Comparison of ENCODE assay signal across 8 mouse cellular contexts in genomic region chr12:110850010-110850928, GRCm38 (mm10). TPM values are rescaled to one million over a fixed set of nuclear protein-coding genes. Genes with fewer than 3 reads are reported as not detected.
DNase-seq lines count a peak whose midpoint lies in the region; ATAC-seq and TF ChIP-seq lines count a peak whose summit lies in the region.

Gene Zfp839, plus strand, starts transcription at chr12:110850253.

- no peaks in the 10 kb centered on the region for H3K27me3 ChIP-seq in CH12.LX (replicated peaks)
- peaks cover 29% of the 10 kb centered on the region for H3K27me3 ChIP-seq in forebrain, embryonic 12.5 days
- H3K27me3 ChIP-seq in heart, postnatal 0 days (ENCODE audit: control insufficient read depth, insufficient read depth, low read length) = no peaks in the 10 kb centered on the region
- H3K27me3 ChIP-seq in liver, embryonic 16.5 days (ENCODE audit: control insufficient read depth, insufficient read depth, low read depth, low read length) = no peaks in the 10 kb centered on the region
- H3K27me3 ChIP-seq in neural tube, embryonic 12.5 days (replicated peaks) = no peaks in the 10 kb centered on the region

- peak within 1 kb of the TSS; percentile 84 for H3K9ac ChIP-seq in CH12.LX (ENCODE audit: insufficient read depth, low read depth)
- peak within 1 kb of the TSS; percentile 90 for H3K9ac ChIP-seq in forebrain, embryonic 12.5 days
- H3K9ac ChIP-seq in heart, postnatal 0 days (replicated peaks; ENCODE audit: low read depth, low read length) = peak within 1 kb of the TSS; percentile 93
- H3K9ac ChIP-seq in liver, embryonic 16.5 days (ENCODE audit: low read depth, low read length) = peak within 1 kb of the TSS; percentile 80
- peak within 1 kb of the TSS; percentile 96 for H3K9ac ChIP-seq in neural tube, embryonic 12.5 days

- DNase-seq in CH12.LX (ENCODE audit: extremely low read depth) = peak; percentile 77
- peak; percentile 68 for DNase-seq in c-Kit-positive CD71-positive TER-119-positive erythroid progenitor cells, embryonic 14.5 days (ENCODE audit: low spot score)
- peak; percentile 67 for DNase-seq in heart, postnatal 0 days (ENCODE audit: low spot score)
- DNase-seq in kidney, postnatal 4 days = peak; percentile 89 to 93
- peak; percentile 67 for DNase-seq in telencephalon, adult 2 months (ENCODE audit: low read depth, low spot score)

- H3K4me2 ChIP-seq in CH12.LX (ENCODE audit: insufficient read depth, low read depth, poor library complexity, severe bottlenecking) = peak within 1 kb of the TSS; percentile 89
- H3K4me2 ChIP-seq in forebrain, embryonic 12.5 days = peak within 1 kb of the TSS; percentile 70
- H3K4me2 ChIP-seq in heart, postnatal 0 days (ENCODE audit: low read depth, low read length) = peak within 1 kb of the TSS; percentile 80
- H3K4me2 ChIP-seq in liver, embryonic 16.5 days (ENCODE audit: low read depth, low read length) = peak within 1 kb of the TSS; percentile 84
- H3K4me2 ChIP-seq in neural tube, embryonic 12.5 days (replicated peaks) = peak within 1 kb of the TSS; percentile 81

- in situ Hi-C loops in CH12.LX (cut with MboI; ENCODE audit: low pct_ligation_motif_present, low pct_unique_long_range_greater_than_20kb, low sequenced_read_pairs) = no loop called here

- H3K27ac ChIP-seq in CH12.LX (ENCODE audit: insufficient read depth, low read depth) = peak within 1 kb of the TSS; percentile 2; the same call in 1 of the 2 replicates
- peak within 1 kb of the TSS; percentile 67; the same call in 1 of the 2 replicates for H3K27ac ChIP-seq in forebrain, embryonic 12.5 days
- H3K27ac ChIP-seq in heart, postnatal 0 days (ENCODE audit: low read depth) = peak within 1 kb of the TSS; percentile 82
- peak within 1 kb of the TSS; percentile 77 for H3K27ac ChIP-seq in liver, embryonic 16.5 days (ENCODE audit: low read length)
- H3K27ac ChIP-seq in neural tube, embryonic 12.5 days = no peak within 1 kb of the TSS

- 0 out of 2 replicates have a peak, but pooled peaks cover 4% of the 10 kb centered on the region for H3K79me2 ChIP-seq in CH12.LX (replicated peaks; ENCODE audit: control insufficient read depth, extremely low read depth, insufficient read depth, poor library complexity, severe bottlenecking)

- peak within 1 kb of the TSS; percentile 66 to 85 (median 83) for H3K4me3 ChIP-seq in CH12.LX (replicated peaks in 1 of 3; ENCODE audit: low read depth in 2 of 3, low read length in 2 of 3, poor library complexity in 1 of 3)
- H3K4me3 ChIP-seq in forebrain, embryonic 12.5 days (replicated peaks) = peak within 1 kb of the TSS; percentile 96
- H3K4me3 ChIP-seq in heart, postnatal 0 days (ENCODE audit: low read depth, low read length) = peak within 1 kb of the TSS; percentile 84
- H3K4me3 ChIP-seq in liver, embryonic 16.5 days (ENCODE audit: low read depth, low read length) = peak within 1 kb of the TSS; percentile 84
- H3K4me3 ChIP-seq in neural tube, embryonic 12.5 days = peak within 1 kb of the TSS; percentile 96

- dilution Hi-C loops in CH12.LX (cut with MboI; ENCODE audit: extremely low pct_ligation_motif_present, extremely low pct_unique_long_range_greater_than_20kb, low sequenced_read_pairs) = no loop called here

- under 1% methylated on average over 75 of the region's 89 CpGs for WGBS in forebrain, embryonic 12.5 days
- under 1% methylated on average over 75 of the region's 89 CpGs for WGBS in heart, postnatal 0 days
- under 1% methylated on average over 76 of the region's 89 CpGs for WGBS in liver, embryonic 16.5 days (ENCODE audit: insufficient replicate concordance)
- under 1% methylated on average over 76 of the region's 89 CpGs for WGBS in neural tube, embryonic 12.5 days

- no peak; a peak in 1 of 4 replicates for TF ChIP-seq CTCF in CH12.LX (conservative IDR thresholded peaks at IDR 0.05 in 1 of 2, IDR thresholded peaks at IDR 0.05 in 1 of 2; ENCODE audit: low read depth in 2 of 2, low read length in 2 of 2)
- TF ChIP-seq CTCF in heart, postnatal 0 days (IDR thresholded peaks at IDR 0.05; ENCODE audit: low read depth) = no peak

- TF ChIP-seq RAD21 in CH12.LX (IDR thresholded peaks at IDR 0.05; ENCODE audit: low read depth, low read length) = no peak

- peak; percentile 81 for ATAC-seq in forebrain, embryonic 12.5 days (ENCODE audit: low FRiP score)
- peak; percentile 78 for ATAC-seq in heart, postnatal 0 days (ENCODE audit: insufficient read depth, low read depth)
- peak; percentile 53 for ATAC-seq in liver, embryonic 16.5 days (ENCODE audit: low read depth)
- peak; percentile 78 for ATAC-seq in neural tube, embryonic 12.5 days (ENCODE audit: low FRiP score, low read depth)

- peaks cover 0 to 9% of the 10 kb centered on the region in 2 experiments for H3K36me3 ChIP-seq in CH12.LX (replicated peaks in 1 of 2; ENCODE audit: control insufficient read depth in 1 of 2, insufficient read depth in 1 of 2, low read length in 1 of 2)
- peaks cover 3% of the 10 kb centered on the region; the same call in 1 of the 2 replicates for H3K36me3 ChIP-seq in forebrain, embryonic 12.5 days (replicated peaks)
- H3K36me3 ChIP-seq in heart, postnatal 0 days (replicated peaks; ENCODE audit: control insufficient read depth, insufficient read depth, low read length) = no peaks in the 10 kb centered on the region
- no peaks in the 10 kb centered on the region for H3K36me3 ChIP-seq in liver, embryonic 16.5 days (ENCODE audit: control insufficient read depth, insufficient read depth)
- peaks cover 3% of the 10 kb centered on the region; the same call in 1 of the 2 replicates for H3K36me3 ChIP-seq in neural tube, embryonic 12.5 days

- no peak for TF ChIP-seq EP300 in CH12.LX (IDR thresholded peaks at IDR 0.05; ENCODE audit: low read length)
- TF ChIP-seq EP300 in heart, postnatal 0 days (IDR thresholded peaks at IDR 0.05; ENCODE audit: low read depth) = no peak; the same call in 1 of the 2 replicates

- H3K9me3 ChIP-seq in CH12.LX (replicated peaks; ENCODE audit: low read length) = no peaks in the 10 kb centered on the region
- no peaks in the 10 kb centered on the region for H3K9me3 ChIP-seq in forebrain, embryonic 12.5 days
- H3K9me3 ChIP-seq in heart, postnatal 0 days (replicated peaks; ENCODE audit: control insufficient read depth, low read length) = no peaks in the 10 kb centered on the region
- H3K9me3 ChIP-seq in liver, embryonic 16.5 days (replicated peaks; ENCODE audit: control insufficient read depth, low read length) = no peaks in the 10 kb centered on the region
- no peaks in the 10 kb centered on the region for H3K9me3 ChIP-seq in neural tube, embryonic 12.5 days

- peak; percentile 67 for TF ChIP-seq POLR2A in CH12.LX (IDR thresholded peaks at IDR 0.05; ENCODE audit: low read depth, low read length)

- H3K4me1 ChIP-seq in CH12.LX (ENCODE audit: control insufficient read depth in 1 of 2, insufficient read depth in 2 of 2) = peaks cover 16 to 31% of the 10 kb centered on the region in 2 experiments
- peaks cover 29% of the 10 kb centered on the region for H3K4me1 ChIP-seq in forebrain, embryonic 12.5 days
- H3K4me1 ChIP-seq in heart, postnatal 0 days (ENCODE audit: control insufficient read depth, insufficient read depth) = peaks cover 14% of the 10 kb centered on the region
- peaks cover 31% of the 10 kb centered on the region for H3K4me1 ChIP-seq in liver, embryonic 16.5 days (ENCODE audit: control insufficient read depth, low read depth, low read length)
- peaks cover 19% of the 10 kb centered on the region for H3K4me1 ChIP-seq in neural tube, embryonic 12.5 days

TF ChIP-seq in CH12.LX, 34 proteins besides CTCF, POLR2A, EP300 and RAD21:
- no peak for TF ChIP-seq CHD1 (IDR thresholded peaks at IDR 0.05; ENCODE audit: low read depth, low read length)
- TF ChIP-seq SMC3 (IDR thresholded peaks at IDR 0.05; ENCODE audit: low read depth, low read length) = no peak
- 0 out of 2 replicates have a peak, but pooled peaks have one; percentile 12 for TF ChIP-seq MAX (IDR thresholded peaks at IDR 0.05; ENCODE audit: low read length)
- TF ChIP-seq SIN3A (IDR thresholded peaks at IDR 0.05; ENCODE audit: low read length) = peak; percentile 82
- TF ChIP-seq PAX5 (IDR thresholded peaks at IDR 0.05; ENCODE audit: low read length) = no peak
- TF ChIP-seq HCFC1 (IDR thresholded peaks at IDR 0.05; ENCODE audit: low read depth, low read length) = peak; percentile 84
- TF ChIP-seq CHD2 (IDR thresholded peaks at IDR 0.05; ENCODE audit: low read length) = no peak; the same call in 1 of the 2 replicates
- no peak for TF ChIP-seq GABPA (IDR thresholded peaks at IDR 0.05; ENCODE audit: insufficient replicate concordance, low read depth, low read length)
- no peak for TF ChIP-seq JUN (IDR thresholded peaks at IDR 0.05; ENCODE audit: insufficient read depth, low read depth, low read length)
- peak; percentile 65 for TF ChIP-seq TCF12 (IDR thresholded peaks at IDR 0.05; ENCODE audit: low read depth, low read length)
- TF ChIP-seq ZNF384 (IDR thresholded peaks at IDR 0.05; ENCODE audit: low read depth, low read length) = no peak
- TF ChIP-seq MAFK (IDR thresholded peaks at IDR 0.05; ENCODE audit: insufficient replicate concordance, low read length) = no peak
- peak; percentile 56 for TF ChIP-seq MXI1 (IDR thresholded peaks at IDR 0.05; ENCODE audit: low read depth, low read length)
- peak; percentile 43; the same call in 1 of the 2 replicates for TF ChIP-seq NRF1 (IDR thresholded peaks at IDR 0.05; ENCODE audit: low read depth, low read length)
- peak; percentile 27 for TF ChIP-seq UBTF (IDR thresholded peaks at IDR 0.05; ENCODE audit: low read depth, low read length)
- no peak for TF ChIP-seq JUND (conservative IDR thresholded peaks at IDR 0.05; ENCODE audit: low read depth, low read length)
- peak; percentile 69 for TF ChIP-seq NELFE (IDR thresholded peaks at IDR 0.05; ENCODE audit: low read depth, low read length)
- TF ChIP-seq KAT2A (IDR thresholded peaks at IDR 0.05; ENCODE audit: insufficient replicate concordance, low read length) = peak; percentile 66; the same call in 1 of the 2 replicates
- TF ChIP-seq BHLHE40 (IDR thresholded peaks at IDR 0.05; ENCODE audit: low read depth, low read length) = peak; percentile 74
- peak; percentile 82 for TF ChIP-seq ELF1 (IDR thresholded peaks at IDR 0.05; ENCODE audit: low read depth, low read length)

RNA-seq across cellular contexts. Expression of gene Zfp839, which starts in this region (rescaled TPM):
- total RNA-seq in CH12.LX (2012; rRNA removed) (7.8 and 9.1 TPM in 2 replicates), CH12.LX (2014; rRNA removed) (3.7 and 3.8 TPM in 2 replicates)
- polyA plus RNA-seq in CH12.LX (2012; ENCODE audit: insufficient read length, low read depth) = 8.1 and 9.2 TPM in 2 replicates
- polyA plus RNA-seq in forebrain, embryonic 12.5 days (2016; fragmentation: Nextera tagmentation; extraction: Ambion mirVana) = 4.8 and 5.0 TPM in 2 replicates
- 4.1 and 6.3 TPM in 2 replicates for total RNA-seq in heart, postnatal 0 days (2014; rRNA removed; ENCODE audit: low replicate concordance)
- 2.6 and 3.2 TPM in 2 replicates for polyA plus RNA-seq in heart, postnatal 0 days (2015; fragmentation: Nextera tagmentation; extraction: Ambion mirVana)
- 1.4 and 1.5 TPM in 2 replicates for polyA plus RNA-seq in liver, embryonic 16.5 days (2015; fragmentation: Nextera tagmentation; extraction: Ambion mirVana)
- 5.7 and 5.9 TPM in 2 replicates for polyA plus RNA-seq in neural tube, embryonic 12.5 days (2016; fragmentation: Nextera tagmentation; extraction: Ambion mirVana)
